Mouse (Mus musculus): ENCODE results near the gene 4930519G04Rik. TPM values are rescaled to one million over a fixed set of nuclear protein-coding genes. Genes with fewer than 3 reads are reported as not detected.

Gene 4930519G04Rik
- polyA plus RNA-seq (2014; fragmentation: Illumina TruSeq; extraction: RNeasy Lipid Tissue Mini Kit (QIAGEN cat#74804); ENCODE audit: low read depth, low replicate concordance) = not detected

DNA sequence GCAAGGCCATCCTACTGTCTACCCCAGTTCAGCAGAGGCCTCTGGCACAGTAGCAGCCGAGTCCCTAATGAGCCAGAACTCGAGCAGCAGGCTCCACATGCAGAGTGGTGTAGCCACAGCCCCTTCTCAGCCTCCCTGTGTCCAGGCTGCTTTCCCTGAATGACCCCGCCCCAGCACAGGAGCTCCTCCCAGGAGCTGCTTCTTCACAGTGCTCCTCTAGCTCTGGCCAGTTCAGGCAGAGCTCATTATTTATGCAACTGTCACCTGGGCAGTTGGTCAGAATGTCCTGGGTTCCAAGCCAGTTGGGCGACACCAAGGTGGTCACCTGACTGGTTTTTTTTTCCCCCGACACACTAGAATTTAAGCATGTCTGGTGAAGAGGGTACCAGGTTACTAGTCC is at the start of gene 4930519G04Rik:
4930519G04Rik (plus strand) TSS at position 301 of the 400 bp plus-strand sequence.

GRCm38 (mm10) chr5:114822796-114823688 is 30.4 kb upstream of the 4930519G04Rik start, which contains the start of gene 1500011B03Rik:
Gene 1500011B03Rik (minus strand): TSS chr5:114823468.

DNA sequence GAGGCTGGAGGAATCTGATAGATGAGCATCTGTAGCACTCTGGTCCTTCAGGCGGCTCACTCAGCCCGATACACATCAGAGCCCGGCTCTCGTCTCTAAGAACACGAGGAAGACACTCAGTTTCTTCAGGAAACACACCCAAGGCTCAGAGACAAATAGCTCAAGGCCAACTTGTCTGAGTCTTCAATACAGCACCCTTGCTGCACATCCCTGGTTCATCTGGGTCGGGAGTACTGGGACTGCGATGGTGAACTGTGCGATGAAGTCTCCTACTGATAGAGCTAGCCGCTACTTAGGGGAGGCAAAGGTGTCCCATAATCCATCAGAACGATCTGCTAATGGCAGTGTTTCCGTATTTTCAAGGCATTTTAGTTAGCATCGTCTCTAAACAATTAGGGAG is 5.1 kb downstream of the 4930519G04Rik start, which contains the start of gene Gm9936:
Gm9936 (minus strand) TSS at position 101 of the 400 bp plus-strand sequence.

DNA sequence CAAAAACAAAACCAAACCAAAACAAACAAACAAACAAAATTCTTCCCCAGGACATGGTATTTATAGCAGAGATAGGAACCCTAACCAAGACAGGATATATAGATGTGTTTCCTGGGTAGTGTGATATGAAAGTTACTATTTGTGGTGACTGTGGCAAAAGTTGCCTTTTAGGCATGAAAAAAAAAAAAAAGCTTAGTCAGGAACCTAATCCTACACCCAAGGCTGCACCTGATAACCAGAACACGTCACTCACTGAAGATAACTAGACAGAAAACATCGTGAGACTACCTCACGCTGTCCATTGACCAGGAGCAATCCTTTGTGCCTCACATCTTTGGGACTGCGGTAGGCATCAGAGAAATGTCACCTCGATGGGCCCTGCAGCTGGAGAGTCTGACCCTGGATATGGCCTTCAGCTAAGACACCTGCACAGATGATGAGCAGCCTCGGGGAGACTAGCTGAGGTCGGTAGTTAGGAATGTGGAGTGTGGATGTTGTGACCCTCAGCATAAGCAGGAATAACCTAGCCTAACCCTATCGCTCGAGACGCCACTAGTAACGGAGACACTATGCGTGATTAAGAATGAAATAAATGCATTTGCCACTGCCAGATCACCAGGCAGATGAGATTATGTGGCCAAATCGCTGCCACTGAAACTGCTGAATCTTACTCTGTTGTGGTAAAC is 43.4 kb downstream of the 4930519G04Rik start, which contains the start of gene Oasl2:
Oasl2 (plus strand) TSS at position 249 of the 686 bp plus-strand sequence.

GRCm38 (mm10) chr5:114922998-114923473 is 69.6 kb downstream of the 4930519G04Rik start, which contains the start of gene Oasl1:
Gene Oasl1 (plus strand): TSS chr5:114923240.

Other genes with a start within 250 kb of the 4930519G04Rik start
- gene Trpv4, start 195.2 kb upstream of the 4930519G04Rik start, polyA plus RNA-seq (2014; fragmentation: Illumina TruSeq; extraction: RNeasy Lipid Tissue Mini Kit (QIAGEN cat#74804); ENCODE audit: low read depth, low replicate concordance) = 3.9 TPM
- gene Gltp, start 162.7 kb upstream of the 4930519G04Rik start, polyA plus RNA-seq (2014; fragmentation: Illumina TruSeq; extraction: RNeasy Lipid Tissue Mini Kit (QIAGEN cat#74804); ENCODE audit: low read depth, low replicate concordance) = 29.4 TPM
- 7.2 TPM for gene Tchp, start 145.9 kb upstream of the 4930519G04Rik start, polyA plus RNA-seq (2014; fragmentation: Illumina TruSeq; extraction: RNeasy Lipid Tissue Mini Kit (QIAGEN cat#74804); ENCODE audit: low read depth, low replicate concordance)
- 26.1 TPM for gene Ankrd13a, start 79.0 kb upstream of the 4930519G04Rik start, polyA plus RNA-seq (2014; fragmentation: Illumina TruSeq; extraction: RNeasy Lipid Tissue Mini Kit (QIAGEN cat#74804); ENCODE audit: low read depth, low replicate concordance)
- gene Git2, start 78.1 kb upstream of the 4930519G04Rik start, polyA plus RNA-seq (2014; fragmentation: Illumina TruSeq; extraction: RNeasy Lipid Tissue Mini Kit (QIAGEN cat#74804); ENCODE audit: low read depth, low replicate concordance) = 25.9 TPM
- 4.4 TPM for gene 1500011B03Rik, start 30.2 kb upstream of the 4930519G04Rik start, polyA plus RNA-seq (2014; fragmentation: Illumina TruSeq; extraction: RNeasy Lipid Tissue Mini Kit (QIAGEN cat#74804); ENCODE audit: low read depth, low replicate concordance)
- gene Gm9936, start 5.0 kb downstream of the 4930519G04Rik start, polyA plus RNA-seq (2014; fragmentation: Illumina TruSeq; extraction: RNeasy Lipid Tissue Mini Kit (QIAGEN cat#74804); ENCODE audit: low read depth, low replicate concordance) = not detected
- gene Oasl2, start 43.3 kb downstream of the 4930519G04Rik start, polyA plus RNA-seq (2014; fragmentation: Illumina TruSeq; extraction: RNeasy Lipid Tissue Mini Kit (QIAGEN cat#74804); ENCODE audit: low read depth, low replicate concordance) = 20.4 TPM
- 4.3 TPM for gene Oasl1, start 69.6 kb downstream of the 4930519G04Rik start, polyA plus RNA-seq (2014; fragmentation: Illumina TruSeq; extraction: RNeasy Lipid Tissue Mini Kit (QIAGEN cat#74804); ENCODE audit: low read depth, low replicate concordance)
- gene 2210016L21Rik, start 88.5 kb downstream of the 4930519G04Rik start, polyA plus RNA-seq (2014; fragmentation: Illumina TruSeq; extraction: RNeasy Lipid Tissue Mini Kit (QIAGEN cat#74804); ENCODE audit: low read depth, low replicate concordance) = 12.4 TPM
- gene Hnf1a, start 117.4 kb downstream of the 4930519G04Rik start, polyA plus RNA-seq (2014; fragmentation: Illumina TruSeq; extraction: RNeasy Lipid Tissue Mini Kit (QIAGEN cat#74804); ENCODE audit: low read depth, low replicate concordance) = not detected
- 22.3 TPM for gene Sppl3, start 157.5 kb downstream of the 4930519G04Rik start, polyA plus RNA-seq (2014; fragmentation: Illumina TruSeq; extraction: RNeasy Lipid Tissue Mini Kit (QIAGEN cat#74804); ENCODE audit: low read depth, low replicate concordance)
- gene Gm10401, start 244.6 kb downstream of the 4930519G04Rik start, polyA plus RNA-seq (2014; fragmentation: Illumina TruSeq; extraction: RNeasy Lipid Tissue Mini Kit (QIAGEN cat#74804); ENCODE audit: low read depth, low replicate concordance) = not detected